Mouse (Mus musculus): ENCODE data around the gene Bzw1.

Bzw1 gene

DNA sequence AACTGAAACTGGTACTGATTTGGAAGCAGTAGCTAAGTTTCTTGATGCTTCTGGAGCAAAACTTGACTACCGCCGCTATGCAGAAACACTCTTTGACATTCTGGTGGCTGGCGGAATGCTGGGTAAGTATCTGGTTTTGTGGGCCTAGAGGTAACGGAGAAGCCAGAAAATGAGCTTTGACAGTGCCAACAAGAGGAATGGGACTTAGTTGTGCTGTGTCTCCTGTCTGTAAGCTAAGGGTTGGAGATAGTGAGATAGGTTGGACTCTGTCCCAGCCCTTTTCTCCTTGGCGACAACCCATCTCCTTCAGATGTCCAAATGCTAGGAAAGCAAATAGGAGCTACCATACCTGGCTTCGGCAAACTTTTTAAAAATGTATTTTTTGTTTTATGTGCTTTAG, 5.0 kb downstream of the Bzw1 start:
- no peak for DNase-seq

GRCm38 (mm10) chr1:58401396-58401795, 8.7 kb downstream of the Bzw1 start:
- no peak for DNase-seq

- DNase-seq, result no peak
Observed at GRCm38 (mm10) chr1:58403745-58404144, 11.0 kb downstream of the Bzw1 start.

DNA sequence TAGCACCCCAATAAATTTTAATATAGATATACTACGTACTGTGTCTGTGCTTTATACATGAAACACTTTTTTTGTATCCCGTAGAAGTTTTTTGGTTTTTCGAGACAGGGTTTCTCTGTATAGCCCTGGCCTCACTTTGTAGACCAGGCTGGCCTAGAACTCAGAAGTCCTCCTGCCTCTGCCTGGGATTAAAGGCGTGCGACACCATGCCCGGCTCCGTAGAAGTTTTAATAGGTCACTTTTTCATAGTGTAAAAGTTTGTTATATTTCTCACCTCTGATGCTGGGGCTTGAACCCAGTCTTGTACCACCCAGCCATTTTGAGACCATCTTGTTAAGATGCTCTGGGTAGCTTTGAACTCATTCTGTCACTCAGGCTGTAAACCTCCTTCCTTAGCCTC, 14.6 kb downstream of the Bzw1 start:
- no peak for DNase-seq

DNA sequence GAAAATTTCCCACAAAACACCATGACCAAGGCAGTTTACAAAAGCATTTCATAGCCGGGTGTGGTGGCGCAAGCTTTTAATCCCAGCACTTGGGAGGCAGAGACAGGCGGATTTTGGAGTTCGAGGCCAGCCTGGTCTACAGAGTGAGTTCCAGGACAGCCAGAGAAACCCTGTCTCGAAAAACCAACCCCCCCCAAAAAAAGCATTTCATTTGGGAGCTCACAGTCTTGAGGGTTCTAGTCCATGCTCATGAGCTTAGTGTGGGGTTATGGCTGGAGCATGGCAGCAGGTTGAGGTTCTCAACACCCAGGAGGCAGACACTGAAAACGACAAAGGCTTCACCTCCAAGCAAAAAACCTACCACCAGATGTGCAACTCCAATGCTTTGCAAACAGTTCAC, 15.4 kb downstream of the Bzw1 start:
- DNase-seq, result no peak

GRCm38 (mm10) chr1:58409553-58410197, 17.0 kb downstream of the Bzw1 start:
- DNase-seq, result no peak

- DNase-seq, result no peak
Observed at GRCm38 (mm10) chr1:58410198-58410588, 17.5 kb downstream of the Bzw1 start.

GRCm38 (mm10) chr1:58410776-58411175, 18.1 kb downstream of the Bzw1 start:
- DNase-seq, result no peak

DNA sequence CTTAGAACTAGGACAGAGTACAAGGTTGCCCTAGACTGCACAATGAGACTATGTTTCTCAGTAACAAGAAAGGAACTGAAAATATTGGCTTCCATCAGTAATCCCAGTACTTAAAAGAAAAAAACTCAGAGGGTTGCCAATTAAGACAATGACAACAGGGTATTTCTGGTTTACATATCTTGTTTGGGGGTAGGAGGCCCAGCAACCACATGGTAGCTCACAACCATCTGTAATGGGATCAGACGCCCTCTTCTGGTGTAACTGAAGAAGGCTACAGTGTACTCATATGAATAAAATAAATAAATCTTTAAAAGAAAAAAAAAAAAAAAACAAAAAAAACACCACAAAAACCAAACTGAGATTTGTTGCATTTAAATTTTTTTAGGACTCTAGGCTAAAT, 22.7 kb downstream of the Bzw1 start:
- no peak for DNase-seq

GRCm38 (mm10) chr1:58416048-58416447, 23.4 kb downstream of the Bzw1 start:
- no peak for DNase-seq

DNA sequence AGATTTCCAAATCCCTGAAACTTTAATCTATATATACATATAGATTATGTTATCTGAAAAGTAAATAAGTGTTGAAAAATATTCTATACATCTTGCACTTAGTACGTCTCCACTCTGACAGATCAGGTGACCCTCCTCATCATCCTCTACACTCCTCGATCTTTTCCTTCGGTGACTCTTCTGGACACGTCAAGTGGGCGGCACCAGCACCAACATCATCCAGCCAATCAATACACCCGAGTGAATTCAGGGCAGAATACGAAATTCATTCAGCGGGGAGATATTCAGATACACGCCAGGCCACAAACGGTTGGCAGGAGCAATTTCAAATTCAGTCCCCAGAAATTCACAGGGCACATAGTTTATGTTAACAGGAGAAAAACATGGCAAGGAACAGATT, 27.3 kb downstream of the Bzw1 start:
- no peak for DNase-seq

DNA sequence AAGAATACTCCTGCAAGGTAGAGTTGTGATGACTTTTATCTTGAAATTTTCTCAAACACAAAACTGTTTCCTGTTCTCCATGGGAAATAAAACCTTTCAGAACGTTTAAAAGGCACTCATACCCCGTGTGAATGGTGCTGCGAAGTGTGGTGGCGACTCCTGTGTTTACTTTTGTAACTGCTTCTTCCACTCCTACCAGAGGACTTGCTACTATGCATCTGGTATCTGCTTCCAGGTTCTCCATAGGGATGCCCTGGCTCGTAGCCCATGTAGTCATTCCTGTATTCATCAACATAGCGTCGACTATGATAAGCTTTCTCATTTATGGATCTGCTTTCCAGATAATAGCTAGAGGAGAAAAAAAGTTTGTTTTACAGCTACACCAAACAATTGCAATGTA, 28.3 kb downstream of the Bzw1 start:
- no peak for DNase-seq

DNA sequence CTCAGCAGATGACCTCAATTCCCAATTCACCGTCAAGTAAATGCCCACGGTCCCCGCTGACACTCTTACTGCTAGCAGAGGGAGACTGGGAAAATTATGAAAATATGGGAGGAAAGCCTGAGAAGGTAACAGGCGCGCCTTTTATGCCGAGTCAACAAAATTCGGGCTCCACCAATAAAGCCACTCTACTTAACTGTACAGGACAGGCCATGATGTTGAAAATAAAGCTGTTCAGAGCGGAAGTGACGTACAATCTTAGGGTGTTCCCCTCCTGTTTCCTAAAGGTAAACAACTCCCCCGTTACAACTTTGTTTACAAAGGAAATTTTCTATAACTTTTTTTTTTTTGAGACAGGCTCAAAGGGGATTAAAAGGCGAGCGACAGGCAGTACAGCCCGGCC, 30.2 kb downstream of the Bzw1 start:
- peak; percentile 15 to 17 for DNase-seq

GRCm38 (mm10) chr1:58423371-58424248, 30.9 kb downstream of the Bzw1 start, which contains the start of gene Clk1:
Clk1 (minus strand) TSS chr1:58424066.
- peak; percentile 93 to 95 for DNase-seq

DNA sequence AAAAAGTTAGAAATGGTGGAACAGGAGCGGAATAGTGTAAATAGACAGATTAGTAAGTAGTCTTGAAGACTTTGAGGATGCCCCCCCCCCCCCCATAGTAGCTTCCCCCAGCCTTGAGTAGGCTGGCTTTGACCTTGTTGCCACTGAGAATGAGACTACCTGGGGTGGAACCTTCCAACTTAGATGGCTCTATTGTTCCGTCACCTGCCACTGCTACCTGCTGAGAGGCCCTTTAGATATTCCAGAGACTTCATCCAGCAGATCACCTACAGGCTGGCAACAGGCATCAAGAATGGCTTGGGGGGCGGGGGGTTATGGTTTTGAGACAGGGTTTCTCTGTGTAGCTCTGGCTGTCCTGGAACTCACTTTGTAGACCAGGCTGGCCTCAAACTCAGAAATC, 31.9 kb downstream of the Bzw1 start:
- DNase-seq, result no peak

GRCm38 (mm10) chr1:58444691-58445090, 52.0 kb downstream of the Bzw1 start:
- DNase-seq, result no peak

DNA sequence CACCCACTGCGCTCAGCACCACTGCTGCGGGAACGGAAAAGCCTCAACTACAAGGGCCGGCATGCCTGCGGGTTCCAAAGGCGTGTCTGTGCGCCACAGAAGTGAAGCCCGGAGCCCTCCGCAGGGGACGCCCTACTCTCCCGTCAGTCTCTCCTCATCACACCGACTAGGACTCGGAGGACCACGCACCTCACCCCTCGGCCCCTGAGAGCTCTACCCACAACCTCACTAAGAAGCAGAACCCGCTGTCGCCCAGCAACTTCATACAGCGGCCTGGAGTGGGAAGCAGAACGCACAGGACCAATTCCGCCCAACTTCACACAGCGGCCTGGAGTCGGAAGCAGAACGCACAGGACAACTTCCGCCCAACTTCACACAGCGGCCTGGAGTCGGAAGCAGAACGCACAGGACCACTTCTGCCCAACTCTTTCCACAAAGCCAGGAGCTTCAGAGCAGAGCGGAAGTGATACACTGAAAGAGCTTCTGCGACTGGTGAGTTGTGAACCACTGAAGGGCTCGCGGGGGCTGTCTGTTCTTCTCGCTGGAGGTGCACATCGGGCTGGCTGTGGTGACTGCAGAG, 52.5 kb downstream of the Bzw1 start, which contains the start of the genes Nif3l1 and Ppil3:
Gene Nif3l1 (plus strand): TSS at position 9 of the 580 bp plus-strand sequence.
Gene Ppil3 (minus strand): TSS at position 344 of the 580 bp plus-strand sequence.
- peak; percentile 73 to 79 for DNase-seq

DNA sequence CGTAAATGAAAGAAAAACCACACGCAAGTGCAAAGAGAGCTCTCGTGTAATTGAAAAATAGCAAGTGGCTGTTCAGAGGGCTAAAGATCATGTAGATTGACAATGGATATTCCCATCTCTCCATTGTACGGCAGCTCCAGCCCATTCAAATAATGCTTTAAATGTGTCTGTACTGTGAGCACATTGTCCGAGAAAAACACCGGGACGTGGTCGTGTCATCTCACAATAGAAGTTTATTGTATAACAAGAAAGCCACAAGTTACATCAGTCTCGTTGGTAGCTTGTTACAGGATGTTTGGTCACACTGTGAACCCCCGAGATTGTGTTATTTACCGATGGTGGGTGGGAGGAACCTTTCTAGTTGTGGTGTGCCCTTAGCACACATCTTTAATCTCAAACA, 53.2 kb downstream of the Bzw1 start:
- no peak for DNase-seq

- no peak for DNase-seq
Observed at GRCm38 (mm10) chr1:58447766-58448165, 55.1 kb downstream of the Bzw1 start.

DNA sequence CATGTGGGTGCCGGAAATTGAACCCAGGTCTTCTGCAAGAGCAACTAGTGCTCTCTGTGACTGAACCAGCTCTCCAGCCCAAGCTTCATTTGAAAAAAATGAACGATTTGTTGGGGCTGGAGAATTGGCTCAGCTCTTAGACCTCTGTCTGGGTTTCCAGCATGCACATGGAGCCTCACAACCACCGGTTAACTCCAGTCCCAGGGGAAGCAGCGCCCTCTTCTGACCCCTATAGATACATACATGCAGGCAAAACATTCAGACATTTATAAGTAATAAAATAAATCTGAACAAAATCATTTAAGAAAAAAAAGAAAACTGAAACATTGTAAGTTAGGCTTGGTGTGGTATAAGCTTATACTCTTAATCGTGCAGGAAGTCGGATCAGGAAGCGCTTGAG, 55.7 kb downstream of the Bzw1 start:
- DNase-seq, result no peak

- no peak for DNase-seq
Observed at GRCm38 (mm10) chr1:58454316-58454715, 61.6 kb downstream of the Bzw1 start.

Measured in thymus, postnatal 36 days (tissue).